ENCODE assay signal across 8 mouse cellular contexts in the genomic region with DNA sequence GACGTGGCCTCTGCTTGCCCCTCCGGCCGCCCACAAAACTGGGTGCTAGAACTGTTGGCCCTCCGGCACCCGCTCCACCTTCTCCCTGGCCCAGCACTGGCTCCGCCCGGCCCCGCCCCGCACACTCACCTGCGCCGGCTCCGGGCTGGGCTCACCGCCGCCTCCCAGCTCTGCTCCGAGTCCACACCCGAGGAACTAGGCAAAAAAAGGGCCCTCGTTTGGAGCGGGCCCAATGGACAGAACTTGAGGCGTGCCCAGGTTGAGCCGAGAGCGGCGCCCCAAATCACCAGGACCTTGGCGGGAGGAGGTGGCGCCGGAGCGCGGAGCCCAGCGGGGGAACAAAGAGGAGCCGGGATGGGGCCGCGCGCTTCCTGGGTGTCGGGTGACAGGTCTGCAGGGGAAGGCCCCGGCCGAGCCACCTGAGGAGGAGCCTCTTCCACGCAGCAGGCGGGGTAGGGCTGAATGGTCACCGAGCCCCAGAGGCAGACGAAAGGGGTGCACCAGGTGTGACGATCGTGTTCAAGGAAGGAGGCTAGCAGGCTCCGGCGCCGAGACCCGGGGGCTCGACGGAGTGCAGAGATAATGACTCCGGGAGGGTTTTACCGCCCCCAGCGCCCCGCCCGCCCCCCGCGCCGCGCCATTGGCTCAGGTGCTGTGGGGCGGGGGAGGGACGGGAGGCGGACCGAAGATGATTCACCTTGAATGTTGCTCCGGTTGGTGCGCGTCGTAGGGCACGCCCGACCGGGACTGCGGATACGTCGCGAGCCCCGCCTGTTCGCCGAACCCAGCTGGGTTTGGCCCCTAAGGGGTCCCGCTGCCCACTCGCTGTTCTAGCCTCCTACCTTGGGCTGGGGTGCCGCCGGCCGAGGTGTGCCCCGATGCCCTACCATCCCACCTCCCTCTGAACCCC.
DNase-seq lines count a peak whose midpoint lies in the region; ATAC-seq and TF ChIP-seq lines count a peak whose summit lies in the region.

No protein-coding gene starts in this region.

- DNase-seq in layer of hippocampus, adult 2 months (ENCODE audit: low spot score in 2 of 2) = no peak
- no peak for DNase-seq in layer of hippocampus, postnatal 10 days (ENCODE audit: low spot score in 2 of 2)
- DNase-seq in embryonic facial prominence, embryonic 11.5 days (ENCODE audit: low spot score) = peak; percentile 66
- peak; percentile 68 for DNase-seq in kidney, adult 2 months
- DNase-seq in right cerebral cortex, adult 18-20 months = no peak
- no peak for DNase-seq in layer of hippocampus, adult 9-10 months (ENCODE audit: low spot score)

- peak overlapping the region; percentile 49 for H3K4me2 ChIP-seq in embryonic facial prominence, embryonic 11.5 days (ENCODE audit: low read depth, low read length)
- H3K4me2 ChIP-seq in lung, embryonic 15.5 days = peak overlapping the region; percentile 58

- no peak for TF ChIP-seq POLR2A in kidney, adult 2 months (IDR thresholded peaks at IDR 0.05; ENCODE audit: low read depth, low read length)
- peak; percentile 33; the same call in 1 of the 2 replicates for TF ChIP-seq POLR2A in small intestine, adult 2 months (IDR thresholded peaks at IDR 0.05; ENCODE audit: low read depth, low read length)

- H3K27me3 ChIP-seq in embryonic facial prominence, embryonic 11.5 days (ENCODE audit: control insufficient read depth, insufficient read depth, low read length) = peaks cover 71% of the 10 kb centered on the region
- H3K27me3 ChIP-seq in kidney, adult 2 months (replicated peaks; ENCODE audit: control insufficient read depth, insufficient read depth, low read length) = peaks cover 6% of the 10 kb centered on the region
- H3K27me3 ChIP-seq in lung, embryonic 15.5 days = peaks cover 98% of the 10 kb centered on the region
- H3K27me3 ChIP-seq in small intestine, adult 2 months (ENCODE audit: control insufficient read depth, insufficient read depth, low read length) = peaks cover 51% of the 10 kb centered on the region

- peaks cover 17% of the 10 kb centered on the region for H3K4me1 ChIP-seq in embryonic facial prominence, embryonic 11.5 days (ENCODE audit: control insufficient read depth, insufficient read depth, low read length)
- peaks cover 4% of the 10 kb centered on the region; the same call in 1 of the 2 replicates for H3K4me1 ChIP-seq in kidney, adult 2 months (ENCODE audit: control insufficient read depth, insufficient read depth, low read length)
- H3K4me1 ChIP-seq in lung, embryonic 15.5 days = peaks cover 51% of the 10 kb centered on the region
- H3K4me1 ChIP-seq in small intestine, adult 2 months (ENCODE audit: control insufficient read depth, insufficient read depth, insufficient read length, low read length) = peaks cover 21% of the 10 kb centered on the region

- H3K27ac ChIP-seq in layer of hippocampus, adult 2 months = no peak overlapping the region
- H3K27ac ChIP-seq in embryonic facial prominence, embryonic 11.5 days (replicated peaks; ENCODE audit: low read depth, low read length) = peak overlapping the region; percentile 82
- H3K27ac ChIP-seq in kidney, adult 2 months (ENCODE audit: insufficient read depth, low read depth, low read length) = no peak overlapping the region
- peak overlapping the region; percentile 82 for H3K27ac ChIP-seq in lung, embryonic 15.5 days
- H3K27ac ChIP-seq in small intestine, adult 2 months (ENCODE audit: insufficient read depth, low read depth, low read length) = peak overlapping the region; percentile 71

- H3K36me3 ChIP-seq in embryonic facial prominence, embryonic 11.5 days (replicated peaks; ENCODE audit: control insufficient read depth, insufficient read depth, low read depth, low read length) = no peaks in the 10 kb centered on the region
- no peaks in the 10 kb centered on the region for H3K36me3 ChIP-seq in kidney, adult 2 months (ENCODE audit: control insufficient read depth, insufficient read depth, low read length)
- H3K36me3 ChIP-seq in lung, embryonic 15.5 days = no peaks in the 10 kb centered on the region
- H3K36me3 ChIP-seq in small intestine, adult 2 months (ENCODE audit: control insufficient read depth, insufficient read depth, low read length) = no peaks in the 10 kb centered on the region

- peak overlapping the region; percentile 13; the same call in 1 of the 2 replicates for H3K4me3 ChIP-seq in layer of hippocampus, adult 2 months
- peak overlapping the region; percentile 43 for H3K4me3 ChIP-seq in embryonic facial prominence, embryonic 11.5 days (ENCODE audit: low read depth, low read length)
- peak overlapping the region; percentile 48 for H3K4me3 ChIP-seq in kidney, adult 2 months (ENCODE audit: insufficient read depth, low read depth, low read length)
- peak overlapping the region; percentile 48 for H3K4me3 ChIP-seq in lung, embryonic 15.5 days
- peak overlapping the region; percentile 90 for H3K4me3 ChIP-seq in small intestine, adult 2 months (ENCODE audit: low read depth, low read length)

- H3K9ac ChIP-seq in embryonic facial prominence, embryonic 11.5 days (replicated peaks; ENCODE audit: low read length) = peak overlapping the region; percentile 64
- peak overlapping the region; percentile 56 for H3K9ac ChIP-seq in lung, embryonic 15.5 days

- ATAC-seq in embryonic facial prominence, embryonic 11.5 days (replicated peaks; ENCODE audit: insufficient number of reproducible peaks, low FRiP score, low TSS enrichment, low read depth) = peak; percentile 14; the same call in 1 of the 2 replicates
- ATAC-seq in lung, embryonic 15.5 days (ENCODE audit: borderline replicate concordance, extremely low read depth, low FRiP score, low TSS enrichment) = peak; percentile 58

- TF ChIP-seq CTCF in layer of hippocampus, adult 2 months (conservative IDR thresholded peaks at IDR 0.05) = no peak
- no peak for TF ChIP-seq CTCF in kidney, adult 2 months (conservative IDR thresholded peaks at IDR 0.05; ENCODE audit: insufficient read depth, insufficient read length, low read depth, low read length)
- TF ChIP-seq CTCF in small intestine, adult 2 months (IDR thresholded peaks at IDR 0.05; ENCODE audit: extremely low read depth, insufficient read length, insufficient replicate concordance, low read depth, low read length) = no peak

- under 1% methylated on average over 80 of the region's 80 CpGs for WGBS in embryonic facial prominence, embryonic 11.5 days
- 1% methylated on average over 80 of the region's 80 CpGs for WGBS in kidney, adult 2 months
- WGBS in lung, embryonic 15.5 days = under 1% methylated on average over 71 of the region's 80 CpGs
- WGBS in small intestine, adult 2 months = 1% methylated on average over 80 of the region's 80 CpGs

- H3K9me3 ChIP-seq in embryonic facial prominence, embryonic 11.5 days (replicated peaks; ENCODE audit: control insufficient read depth, low read length) = no peaks in the 10 kb centered on the region
- no peaks in the 10 kb centered on the region for H3K9me3 ChIP-seq in lung, embryonic 15.5 days

Comparison
In these comparisons a context has a peak if more than half of its experiments do, and no peak if none do; other contexts are left out.
1. DNase-seq: peak in embryonic facial prominence, embryonic 11.5 days (single experiment) and kidney, adult 2 months (single experiment); none in layer of hippocampus, adult 2 months (0 of 2), layer of hippocampus, postnatal 10 days (0 of 2), right cerebral cortex, adult 18-20 months (single experiment) and layer of hippocampus, adult 9-10 months (single experiment).
2. H3K27ac ChIP-seq: peak in embryonic facial prominence, embryonic 11.5 days (single experiment), lung, embryonic 15.5 days (single experiment) and small intestine, adult 2 months (single experiment); none in layer of hippocampus, adult 2 months (single experiment) and kidney, adult 2 months (single experiment).
3. H3K4me3 ChIP-seq: peak in every context shown above with its lines; median percentile 90 in small intestine, adult 2 months; 48 in kidney, adult 2 months; 48 in lung, embryonic 15.5 days; 43 in embryonic facial prominence, embryonic 11.5 days; 13 in layer of hippocampus, adult 2 months.